Mouse (Mus musculus): ENCODE results near the gene Npr3.

- TF ChIP-seq CTCF (IDR thresholded peaks at IDR 0.05; ENCODE audit: borderline replicate concordance, control insufficient read depth, extremely low read depth, insufficient read depth, low read length, poor library complexity) = no peak
- no peak for TF ChIP-seq POLR2A (IDR thresholded peaks at IDR 0.05; ENCODE audit: control insufficient read depth, extremely low read depth, insufficient read depth, low read length, poor library complexity)
These were observed 43.1 kb upstream of the Npr3 start for GRCm38 (mm10) chr15:11950144-11950543.
